Mouse (Mus musculus) layer of hippocampus, adult 6 months (tissue): ENCODE results near the gene AI481877. TPM values are rescaled to one million over a fixed set of nuclear protein-coding genes. Genes with fewer than 3 reads are reported as not detected.

Experiments
- long read RNA-seq, 2 experiments: library from polyadenylated mRNA; unstranded; transcript quantifications; one replicate each; pipeline ENCODE4 v2.0.0; 2019 to 2020
- polyA plus RNA-seq: library from polyadenylated mRNA; unstranded; fragments of <200 nt; fragmentation: Nextera tagmentation; gene quantifications from 2 replicates; pipeline ENCODE4 v1.2.3, GENCODE M21; 2021

Gene AI481877
- not detected in 2 replicates for polyA plus RNA-seq
- long read RNA-seq, experiment 1 = 0 reads
- long read RNA-seq, experiment 2 = 0 reads

GRCm38 (mm10) chr4:59138507-59139033 lies at the start of gene AI481877:
Gene AI481877 (minus strand): TSS chr4:59138983.

DNA sequence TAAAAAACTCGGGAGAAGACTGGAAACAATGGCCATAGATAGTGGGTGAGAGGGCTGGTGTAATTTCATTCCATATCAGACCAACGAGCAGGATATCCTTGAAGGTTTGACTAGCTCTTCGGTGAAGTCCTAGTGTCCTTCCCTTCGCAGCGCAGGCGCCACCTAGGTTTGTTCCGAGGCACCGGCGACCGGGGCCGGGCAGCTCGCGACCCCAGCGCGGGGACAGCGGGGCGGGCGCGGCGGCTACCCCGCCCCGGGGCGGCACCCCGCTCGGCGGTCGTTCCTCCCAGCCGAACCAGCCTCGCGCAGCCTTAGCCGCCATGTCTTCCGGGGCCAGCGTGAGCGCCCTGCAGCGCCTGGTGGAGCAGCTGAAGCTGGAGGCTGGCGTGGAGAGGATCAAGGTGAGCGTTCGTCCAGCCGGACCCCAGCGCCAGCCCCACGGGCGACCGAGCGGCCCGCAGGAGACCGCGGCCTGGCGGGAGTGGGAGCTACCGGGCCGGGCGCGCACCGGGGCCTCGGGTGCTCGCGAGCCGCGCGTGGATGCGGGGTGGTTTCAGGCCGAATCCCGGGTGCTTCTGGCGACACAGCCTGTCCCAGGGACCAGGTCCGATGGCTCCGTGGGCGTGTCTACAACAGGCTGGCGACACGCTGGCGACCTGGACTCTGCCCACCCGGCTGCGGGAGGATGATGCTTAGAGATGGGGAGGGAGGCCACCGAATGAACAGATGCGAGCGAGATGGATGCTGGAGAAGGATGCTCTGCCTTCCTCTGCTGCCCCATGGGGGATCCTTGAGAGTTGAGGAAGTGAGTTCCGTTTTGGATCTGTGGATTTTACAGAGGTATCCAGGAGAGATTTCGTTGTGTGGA lies 103.6 kb downstream of the AI481877 start, which contains the start of gene Gng10:
Gene Gng10, plus strand, starts transcription at position 171 of the 868 bp plus-strand sequence.

GRCm38 (mm10) chr4:59002948-59003805 lies 135.6 kb downstream of the AI481877 start, which contains the start of gene Gm20503:
Gene Gm20503 (plus strand): TSS chr4:59003210.

DNA sequence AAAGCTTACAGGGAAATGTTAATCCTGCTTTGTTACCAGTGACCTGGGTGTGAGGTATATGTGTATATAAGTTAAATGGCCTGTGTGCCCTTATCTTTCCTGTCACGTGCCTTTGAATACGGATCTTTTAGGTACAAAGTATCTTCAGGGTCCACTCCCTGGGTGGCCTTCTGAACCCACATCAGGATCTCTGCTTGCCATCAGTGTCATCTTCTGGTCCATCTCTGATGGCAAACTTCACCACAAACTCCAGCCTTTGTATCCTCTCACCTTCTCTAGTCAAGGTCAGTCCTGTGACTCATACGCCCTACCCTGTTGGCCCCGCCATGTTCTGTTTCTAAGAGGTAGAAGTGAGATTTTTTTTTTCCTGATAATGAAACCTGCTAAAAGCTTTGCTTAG lies 144.0 kb downstream of the AI481877 start, which contains the start of gene Dnajc25:
Gene Dnajc25, plus strand, starts transcription at position 301 of the 400 bp plus-strand sequence.

Other genes with a start within 250 kb of the AI481877 start
- 9.7 and 12.0 TPM in 2 replicates for gene Ecpas, start 226.2 kb downstream of the AI481877 start, polyA plus RNA-seq
- gene Zkscan16, start 195.4 kb downstream of the AI481877 start, polyA plus RNA-seq = 5.1 and 8.6 TPM in 2 replicates
- gene Ptgr1, start 151.9 kb downstream of the AI481877 start, polyA plus RNA-seq = 2.3 and 2.8 TPM in 2 replicates
- gene Dnajc25, start 143.9 kb downstream of the AI481877 start, polyA plus RNA-seq = 3.0 and 3.7 TPM in 2 replicates
- gene Gm20503, start 135.8 kb downstream of the AI481877 start, polyA plus RNA-seq = 1.0 and 1.9 TPM in 2 replicates
- 190 and 221 TPM in 2 replicates for gene Gng10, start 103.9 kb downstream of the AI481877 start, polyA plus RNA-seq
- gene Ugcg, start 50.3 kb upstream of the AI481877 start, polyA plus RNA-seq = 4.7 and 5.3 TPM in 2 replicates